Comparison of ENCODE assay signal across 9 mouse cellular contexts in genomic region chr11:88454867-88455806, GRCm38 (mm10).
DNase-seq lines count a peak whose midpoint lies in the region; ATAC-seq lines count a peak whose summit lies in the region.
"Had no signal": no experiment of that assay in that cellular context is flagged by ENCODE, and none has a peak within 500 bp of the region (broad histone marks: within the 10 kb centered on the region; RNA-seq: fewer than 3 reads in every experiment).

No protein-coding gene starts in this region.

- ATAC-seq in kidney, embryonic 16.5 days (ENCODE audit: low FRiP score, low TSS enrichment), result no peak
- peak; percentile 55; the same call in 1 of the 2 replicates for ATAC-seq in hindbrain, embryonic 15.5 days (ENCODE audit: low FRiP score, low read depth)
- ATAC-seq in midbrain, embryonic 16.5 days, result peak; percentile 46; the same call in 1 of the 2 replicates
- ATAC-seq in frontal cortex, adult (ENCODE audit: low TSS enrichment), result no peak

- H3K36me3 ChIP-seq in kidney, embryonic 16.5 days (ENCODE audit: insufficient read depth, low read length), result peaks cover under 1% of the 10 kb centered on the region; the same call in 1 of the 2 replicates
- no peaks in the 10 kb centered on the region for H3K36me3 ChIP-seq in hindbrain, embryonic 15.5 days
- H3K36me3 ChIP-seq in midbrain, embryonic 16.5 days (ENCODE audit: control insufficient read depth, insufficient read depth, low read length), result no peaks in the 10 kb centered on the region

- H3K4me1 ChIP-seq in kidney, embryonic 16.5 days (ENCODE audit: insufficient read depth, low read length), result peaks cover 67% of the 10 kb centered on the region
- peaks cover 62% of the 10 kb centered on the region for H3K4me1 ChIP-seq in hindbrain, embryonic 15.5 days (replicated peaks)
- H3K4me1 ChIP-seq in midbrain, embryonic 16.5 days (ENCODE audit: control insufficient read depth, insufficient read depth, low read length), result peaks cover 40% of the 10 kb centered on the region

- no peak for DNase-seq in kidney, postnatal 25 days
- DNase-seq in c-Kit-positive CD71-negative TER-119-negative erythroid progenitor cells, embryonic 14.5 days (ENCODE audit: low read depth), result peak; percentile 25
- no peak for DNase-seq in kidney, adult 8-10 months
- no peak for DNase-seq in kidney, adult 18-20 months
- DNase-seq: gastrocnemius, postnatal 10 days had no signal

- H3K4me3 ChIP-seq in kidney, embryonic 16.5 days (ENCODE audit: low read length), result no peak overlapping the region
- no peak overlapping the region for H3K4me3 ChIP-seq in hindbrain, embryonic 15.5 days
- H3K4me3 ChIP-seq in midbrain, embryonic 16.5 days (ENCODE audit: low read depth, low read length), result no peak overlapping the region

- H3K9me3 ChIP-seq in kidney, embryonic 16.5 days (ENCODE audit: low read length), result no peaks in the 10 kb centered on the region
- H3K9me3 ChIP-seq in hindbrain, embryonic 15.5 days, result no peaks in the 10 kb centered on the region
- H3K9me3 ChIP-seq in midbrain, embryonic 16.5 days (replicated peaks; ENCODE audit: control insufficient read depth, low read length, poor library complexity, severe bottlenecking), result no peaks in the 10 kb centered on the region

- H3K9ac ChIP-seq in kidney, embryonic 16.5 days (replicated peaks; ENCODE audit: low read length), result no peak overlapping the region
- H3K9ac ChIP-seq in hindbrain, embryonic 15.5 days, result no peak overlapping the region
- H3K9ac ChIP-seq in midbrain, embryonic 16.5 days (ENCODE audit: low read depth, low read length), result no peak overlapping the region

- no peak overlapping the region for H3K4me2 ChIP-seq in kidney, embryonic 16.5 days (replicated peaks; ENCODE audit: low read depth, low read length)
- peak overlapping the region; percentile 1; the same call in 1 of the 2 replicates for H3K4me2 ChIP-seq in hindbrain, embryonic 15.5 days
- H3K4me2 ChIP-seq in midbrain, embryonic 16.5 days (ENCODE audit: low read length), result peak overlapping the region; percentile 23; the same call in 1 of the 2 replicates

- 50% methylated on average over 19 of the region's 19 CpGs for WGBS in kidney, embryonic 16.5 days
- 33% methylated on average over 19 of the region's 19 CpGs for WGBS in hindbrain, embryonic 15.5 days
- WGBS in midbrain, embryonic 16.5 days, result 20% methylated on average over 19 of the region's 19 CpGs

- no peaks in the 10 kb centered on the region for H3K27me3 ChIP-seq in kidney, embryonic 16.5 days (ENCODE audit: insufficient read depth, low read length)
- no peaks in the 10 kb centered on the region for H3K27me3 ChIP-seq in hindbrain, embryonic 15.5 days
- no peaks in the 10 kb centered on the region for H3K27me3 ChIP-seq in midbrain, embryonic 16.5 days (ENCODE audit: control insufficient read depth, insufficient read depth, low read depth, low read length)

- H3K27ac ChIP-seq in kidney, embryonic 16.5 days (ENCODE audit: low read length), result peak overlapping the region; percentile 41; the same call in 1 of the 2 replicates
- H3K27ac ChIP-seq in hindbrain, embryonic 15.5 days (replicated peaks), result peak overlapping the region; percentile 51
- H3K27ac ChIP-seq in midbrain, embryonic 16.5 days (ENCODE audit: low read length), result peak overlapping the region; percentile 60

Comparison
In these comparisons a context has a peak if more than half of its experiments do, and no peak if none do; other contexts are left out.
1. ATAC-seq: peak in hindbrain, embryonic 15.5 days (single experiment) and midbrain, embryonic 16.5 days (single experiment); none in kidney, embryonic 16.5 days (single experiment) and frontal cortex, adult (single experiment).
2. Peak in every context shown above with its lines, with median percentiles within 50 percentile points of each other: H3K27ac ChIP-seq.